Mouse (Mus musculus) C2C12 (cell line): Measurements from ENCODE around the gene Mettl27.

Source experiments
- CEBPB ChIP-seq: IDR thresholded peaks from one replicate; pipeline ENCODE4 v1.6.1; 2011; ENCODE audit warnings: low read depth, mild to moderate bottlenecking, control low read depth, moderate library complexity
- CTCF ChIP-seq: IDR thresholded peaks from one replicate; pipeline ENCODE4 v1.5.1; 2011; ENCODE audit not compliant: control insufficient read depth, insufficient read depth, insufficient read length
- MAX ChIP-seq: IDR thresholded peaks from one replicate; pipeline ENCODE4 v1.6.1; 2011; ENCODE audit warnings: mild to moderate bottlenecking, control low read depth
- MYOD1 ChIP-seq: IDR thresholded peaks from one replicate; pipeline ENCODE4 v1.6.1; 2011; ENCODE audit warnings: low read depth; ENCODE audit not compliant: control insufficient read depth, insufficient read length

GRCm38 (mm10) chr5:134936626-134937185 lies 4.5 kb downstream of the Mettl27 start:
- TF ChIP-seq CTCF, result no peak
- no peak for TF ChIP-seq CEBPB
- no peak for TF ChIP-seq MAX
- no peak for TF ChIP-seq MYOD1
